In the genomic region with DNA sequence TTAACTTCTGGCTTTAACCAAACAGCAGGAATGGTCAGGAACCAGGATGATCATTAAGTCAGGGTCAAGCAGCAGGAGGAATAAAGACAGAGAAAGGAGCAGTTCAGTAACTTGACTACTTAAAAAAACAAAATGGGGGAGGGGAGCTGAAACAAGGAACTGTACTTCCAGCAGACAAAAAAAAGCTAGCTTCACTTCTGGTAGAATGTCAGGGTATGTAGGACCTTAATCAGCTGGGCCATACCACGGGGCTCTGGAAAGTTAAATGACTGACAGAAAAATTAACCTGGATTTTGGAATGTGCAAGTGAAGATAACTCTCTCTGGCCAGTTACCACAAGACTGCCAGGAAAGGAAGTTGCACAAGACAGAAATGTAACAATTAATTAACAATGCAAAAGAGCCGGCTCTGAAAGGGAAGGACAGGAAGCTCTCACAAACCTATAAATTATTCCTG, we compare ENCODE assay signal across 15 mouse cellular contexts. TPM values are rescaled to one million over a fixed set of nuclear protein-coding genes. Genes with fewer than 3 reads are reported as not detected.
DNase-seq lines count a peak whose midpoint lies in the region; ATAC-seq and TF ChIP-seq lines count a peak whose summit lies in the region.
"Had no signal": no experiment of that assay in that cellular context is flagged by ENCODE, and none has a peak within 500 bp of the region (broad histone marks: within the 10 kb centered on the region; RNA-seq: fewer than 3 reads in every experiment).

No protein-coding gene starts in this region.

- no peak overlapping the region for H3K4me3 ChIP-seq in lung, embryonic 14.5 days (ENCODE audit: low read depth, low read length)
- no peak overlapping the region for H3K4me3 ChIP-seq in lung, adult 2 months (replicated peaks; ENCODE audit: extremely low read depth, low read depth, low read length)
- H3K4me3 ChIP-seq in embryonic facial prominence, embryonic 11.5 days (ENCODE audit: low read depth, low read length) = no peak overlapping the region
- no peak overlapping the region for H3K4me3 ChIP-seq in stomach, postnatal 0 days (ENCODE audit: low read depth, low read length)
- H3K4me3 ChIP-seq: liver, embryonic 12.5 days; neural tube, embryonic 13.5 days had no signal

- WGBS in lung, embryonic 14.5 days = 16% methylated on average over 2 of the region's 2 CpGs
- 27% methylated on average over 2 of the region's 2 CpGs for WGBS in lung, adult 2 months
- WGBS in embryonic facial prominence, embryonic 11.5 days = 20% methylated on average over 2 of the region's 2 CpGs
- 34% methylated on average over 2 of the region's 2 CpGs for WGBS in stomach, postnatal 0 days

- ATAC-seq in lung, embryonic 14.5 days (ENCODE audit: insufficient read depth) = no peak
- no peak for ATAC-seq in embryonic facial prominence, embryonic 11.5 days (replicated peaks; ENCODE audit: insufficient number of reproducible peaks, low FRiP score, low TSS enrichment, low read depth)
- ATAC-seq in stomach, postnatal 0 days (ENCODE audit: low FRiP score, low TSS enrichment) = no peak
- ATAC-seq: intestine, embryonic 16.5 days; liver, embryonic 12.5 days had no signal

- no peak overlapping the region for H3K9ac ChIP-seq in lung, embryonic 14.5 days
- no peak overlapping the region for H3K9ac ChIP-seq in embryonic facial prominence, embryonic 11.5 days (replicated peaks; ENCODE audit: low read length)
- H3K9ac ChIP-seq in stomach, postnatal 0 days (ENCODE audit: low read length) = no peak overlapping the region
- H3K9ac ChIP-seq: liver, embryonic 12.5 days; neural tube, embryonic 13.5 days had no signal

- H3K36me3 ChIP-seq in lung, embryonic 14.5 days (ENCODE audit: insufficient read depth) = no peaks in the 10 kb centered on the region
- no peaks in the 10 kb centered on the region for H3K36me3 ChIP-seq in embryonic facial prominence, embryonic 11.5 days (replicated peaks; ENCODE audit: control insufficient read depth, insufficient read depth, low read depth, low read length)
- no peaks in the 10 kb centered on the region for H3K36me3 ChIP-seq in stomach, postnatal 0 days (ENCODE audit: control insufficient read depth, insufficient read depth, low read length)
- H3K36me3 ChIP-seq: liver, embryonic 12.5 days; neural tube, embryonic 13.5 days had no signal

- TF ChIP-seq EP300 in stomach, postnatal 0 days (optimal IDR thresholded peaks at IDR 0.05) = no peak

- no peaks in the 10 kb centered on the region for H3K9me3 ChIP-seq in lung, embryonic 14.5 days (ENCODE audit: low read depth, low read length)
- H3K9me3 ChIP-seq in embryonic facial prominence, embryonic 11.5 days (replicated peaks; ENCODE audit: control insufficient read depth, low read length) = no peaks in the 10 kb centered on the region
- H3K9me3 ChIP-seq in stomach, postnatal 0 days (ENCODE audit: control insufficient read depth, low read length) = no peaks in the 10 kb centered on the region
- H3K9me3 ChIP-seq: liver, embryonic 12.5 days; neural tube, embryonic 13.5 days had no signal

- H3K4me1 ChIP-seq in lung, embryonic 14.5 days (ENCODE audit: insufficient read depth) = peaks cover 5% of the 10 kb centered on the region
- H3K4me1 ChIP-seq in lung, adult 2 months (ENCODE audit: control insufficient read depth, insufficient read depth, low read length) = peaks cover 7% of the 10 kb centered on the region
- no peaks in the 10 kb centered on the region for H3K4me1 ChIP-seq in embryonic facial prominence, embryonic 11.5 days (ENCODE audit: control insufficient read depth, insufficient read depth, low read length)
- 0 out of 2 replicates have a peak, but pooled peaks cover 2% of the 10 kb centered on the region for H3K4me1 ChIP-seq in stomach, postnatal 0 days (replicated peaks; ENCODE audit: control insufficient read depth, insufficient read depth)
- H3K4me1 ChIP-seq: neural tube, embryonic 13.5 days had no signal

- peak; percentile 46 for DNase-seq in lung, embryonic 14.5 days
- no peak for DNase-seq in lung, adult 2 months
- peak; percentile 59 for DNase-seq in Muller cell, postnatal 12 days (ENCODE audit: inconsistent ontology term)
- peak; percentile 50 for DNase-seq in embryonic facial prominence, embryonic 11.5 days (ENCODE audit: low spot score)
- no peak for DNase-seq in layer of hippocampus, adult 18-20 months (ENCODE audit: low spot score in 2 of 2)
- no peak for DNase-seq in B cell, adult 2 months
- no peak for DNase-seq in stomach, postnatal 0 days (ENCODE audit: low spot score)
- DNase-seq: adrenal gland, postnatal 36 days; cerebellum, adult 18-20 months; heart, postnatal 10 days; thymus, postnatal 4 days had no signal

- H3K27me3 ChIP-seq in lung, embryonic 14.5 days (ENCODE audit: insufficient read depth, low read length) = no peaks in the 10 kb centered on the region
- H3K27me3 ChIP-seq in embryonic facial prominence, embryonic 11.5 days (ENCODE audit: control insufficient read depth, insufficient read depth, low read length) = no peaks in the 10 kb centered on the region
- H3K27me3 ChIP-seq in stomach, postnatal 0 days (ENCODE audit: control insufficient read depth, insufficient read depth, low read length) = no peaks in the 10 kb centered on the region
- H3K27me3 ChIP-seq: liver, embryonic 12.5 days; neural tube, embryonic 13.5 days had no signal

- TF ChIP-seq POLR2A in lung, adult 2 months (IDR thresholded peaks at IDR 0.05; ENCODE audit: borderline replicate concordance, extremely low read depth, low read depth, low read length) = no peak

- no peak overlapping the region for H3K27ac ChIP-seq in lung, embryonic 14.5 days (ENCODE audit: low read depth)
- H3K27ac ChIP-seq in embryonic facial prominence, embryonic 11.5 days (replicated peaks; ENCODE audit: low read depth, low read length) = no peak overlapping the region
- H3K27ac ChIP-seq in stomach, postnatal 0 days (replicated peaks) = no peak overlapping the region
- H3K27ac ChIP-seq: liver, embryonic 12.5 days; neural tube, embryonic 13.5 days had no signal

- H3K4me2 ChIP-seq in lung, embryonic 14.5 days = no peak overlapping the region
- no peak overlapping the region for H3K4me2 ChIP-seq in embryonic facial prominence, embryonic 11.5 days (ENCODE audit: low read depth, low read length)
- no peak overlapping the region for H3K4me2 ChIP-seq in stomach, postnatal 0 days (replicated peaks; ENCODE audit: low read depth)
- H3K4me2 ChIP-seq: liver, embryonic 12.5 days; midbrain, embryonic 11.5 days; neural tube, embryonic 13.5 days had no signal

- TF ChIP-seq CTCF in lung, embryonic 14.5 days (IDR thresholded peaks at IDR 0.05; ENCODE audit: low read depth) = no peak
- TF ChIP-seq CTCF in lung, adult 2 months (IDR thresholded peaks at IDR 0.05; ENCODE audit: insufficient read depth, low read length) = no peak
- TF ChIP-seq CTCF in stomach, postnatal 0 days (IDR thresholded peaks at IDR 0.05; ENCODE audit: low read depth) = no peak

RNA-seq across cellular contexts. Expression of gene Spred1, which starts 28.2 kb away (rescaled TPM):
- polyA plus RNA-seq in lung, embryonic 14.5 days (2014; fragmentation: Nextera tagmentation; extraction: Ambion mirVana) = 33.6 and 33.7 TPM in 2 replicates
- polyA plus RNA-seq in lung, adult 2 months (2012; rRNA removed) = 7.4 and 8.4 TPM in 2 replicates
- 22.1 and 28.6 TPM in 2 replicates for polyA plus RNA-seq in embryonic facial prominence, embryonic 11.5 days (2014; fragmentation: Nextera tagmentation; extraction: Ambion mirVana)
- 100 to 1,000 TPM; 111 to 112 TPM for total RNA-seq in layer of hippocampus, adult 18-20 months (2021)
- polyA plus RNA-seq in stomach, postnatal 0 days (2015; fragmentation: Nextera tagmentation; extraction: Ambion mirVana) = 5.8 and 5.9 TPM in 2 replicates

Comparison
In these comparisons a context has a peak if more than half of its experiments do, and no peak if none do; other contexts are left out.
1. DNase-seq: peak in lung, embryonic 14.5 days (single experiment), Muller cell, postnatal 12 days (single experiment) and embryonic facial prominence, embryonic 11.5 days (single experiment); none in lung, adult 2 months (single experiment), layer of hippocampus, adult 18-20 months (0 of 2), B cell, adult 2 months (0 of 2) and stomach, postnatal 0 days (single experiment).